Mouse (Mus musculus) lung, embryonic 14.5 days (tissue): ENCODE data around the gene Map2. TPM values are rescaled to one million over a fixed set of nuclear protein-coding genes. Genes with fewer than 3 reads are reported as not detected.

Source experiments
- ATAC-seq: fragments of 200-750 bp; cut with Nextera tagmentation; 2 replicates; pipeline ENCODE4 v1.8.0; 2017; ENCODE audit warnings: mild to moderate bottlenecking, moderate TSS enrichment, moderate library complexity; ENCODE audit not compliant: insufficient read depth
- DNase-seq: peaks from one replicate; pipeline ENCODE4 v3.0.0-alpha.2; 2015
- H3K27ac ChIP-seq: fragments of 300-500 bp; sonication (generic); 2 replicates; pipeline ENCODE4 v1.5.1; 2014; ENCODE audit warnings: low read depth, mild to moderate bottlenecking, moderate library complexity
- H3K27me3 ChIP-seq: fragments of 300-500 bp; sonication (generic); 2 replicates; pipeline ENCODE4 v1.6.1; 2014; ENCODE audit warnings: low read length, control low read depth; ENCODE audit not compliant: insufficient read depth
- H3K36me3 ChIP-seq: fragments of 300-500 bp; sonication (generic); 2 replicates; pipeline ENCODE4 v1.6.1; 2014; ENCODE audit warnings: control low read depth; ENCODE audit not compliant: insufficient read depth
- H3K4me1 ChIP-seq: fragments of 300-500 bp; sonication (generic); 2 replicates; pipeline ENCODE4 v1.6.1; 2014; ENCODE audit warnings: antibody characterized with exemption, control low read depth; ENCODE audit not compliant: insufficient read depth
- H3K4me2 ChIP-seq: fragments of 300-500 bp; sonication (generic); 2 replicates; pipeline ENCODE4 v1.6.1; 2014; ENCODE audit warnings: mild to moderate bottlenecking
- H3K4me3 ChIP-seq: fragments of 300-500 bp; sonication (generic); 2 replicates; pipeline ENCODE4 v1.5.1; 2014; ENCODE audit warnings: low read depth, low read length
- H3K9ac ChIP-seq: fragments of 300-500 bp; sonication (generic); 2 replicates; pipeline ENCODE4 v1.6.1; 2014
- H3K9me3 ChIP-seq: fragments of 300-500 bp; sonication (generic); 2 replicates; pipeline ENCODE4 v1.6.1; 2016; ENCODE audit warnings: low read depth, low read length, control low read depth
- CTCF ChIP-seq: IDR thresholded peaks from 2 replicates; pipeline ENCODE4 v1.5.1; 2016; ENCODE audit warnings: antibody characterized with exemption, low read depth
- WGBS: fragments of 180-500 bp; shearing (Covaris S2); extraction: QIAGEN DNeasy Blood & Tissue Kit; methylation state at CpG from one replicate; pipeline ENCODE4 v1.1.7; 2014; 5-methylcytosine and 5-hydroxymethylcytosine counted together
- polyA plus RNA-seq: library from polyadenylated mRNA; unstranded; fragments of >200 nt; fragmentation: Nextera tagmentation; extraction: Ambion mirVana; gene quantifications from 2 replicates; pipeline ENCODE4 v1.2.1, GENCODE M21; 2014

Map2 gene
- 13.4 and 16.3 TPM in 2 replicates for polyA plus RNA-seq

DNA sequence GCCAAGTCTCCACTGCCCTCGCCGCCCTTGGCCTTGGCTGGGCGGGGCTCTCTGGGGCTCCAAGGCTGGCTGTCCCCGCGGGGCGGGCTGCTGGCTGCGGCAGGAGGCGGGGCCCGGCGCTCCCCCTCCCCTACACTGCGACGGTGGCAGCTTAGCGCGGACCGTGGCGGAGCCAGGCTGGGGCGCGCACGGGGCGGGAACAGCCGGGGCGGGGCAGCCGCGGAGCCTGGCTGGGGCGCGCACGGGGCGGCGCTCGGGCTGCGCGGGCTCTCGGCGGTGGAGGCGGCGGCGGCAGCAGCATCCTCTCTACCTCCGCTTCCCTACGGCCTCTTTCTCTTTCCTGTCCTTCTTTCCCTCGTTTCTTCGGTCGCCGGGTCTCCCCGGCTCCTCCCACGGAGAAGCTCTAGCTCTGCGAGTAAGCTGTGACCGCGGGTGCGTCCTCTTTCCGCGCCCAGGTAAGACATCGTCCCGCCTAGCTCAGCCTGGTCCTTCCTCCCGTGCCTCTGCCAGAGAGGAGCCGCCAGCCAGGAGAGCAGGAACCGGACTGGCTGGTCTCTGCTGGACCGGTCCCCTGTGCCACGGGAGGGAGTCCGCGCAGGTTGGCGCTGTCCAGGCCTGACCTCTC, at the start of gene Map2:
Gene Map2 (plus strand): TSS at position 233 of the 625 bp plus-strand sequence.
- Histone ChIP-seq H3K27me3 (no peaks in the 10 kb centered on the region), H3K4me3 (peak within 1 kb of the TSS; percentile 63), H3K36me3 (no peaks in the 10 kb centered on the region), H3K27ac (peak within 1 kb of the TSS; percentile 61; the same call in 1 of the 2 replicates), H3K4me2 (peak within 1 kb of the TSS; percentile 92), H3K4me1 (peaks cover 5% of the 10 kb centered on the region; the same call in 1 of the 2 replicates), H3K9me3 (no peaks in the 10 kb centered on the region), H3K9ac (peak within 1 kb of the TSS; percentile 66)
- ATAC-seq (peak; percentile 99), DNase-seq (peak; percentile 92)
- no peak for TF ChIP-seq CTCF
- under 1% methylated on average over 47 of the region's 61 CpGs for WGBS

DNA sequence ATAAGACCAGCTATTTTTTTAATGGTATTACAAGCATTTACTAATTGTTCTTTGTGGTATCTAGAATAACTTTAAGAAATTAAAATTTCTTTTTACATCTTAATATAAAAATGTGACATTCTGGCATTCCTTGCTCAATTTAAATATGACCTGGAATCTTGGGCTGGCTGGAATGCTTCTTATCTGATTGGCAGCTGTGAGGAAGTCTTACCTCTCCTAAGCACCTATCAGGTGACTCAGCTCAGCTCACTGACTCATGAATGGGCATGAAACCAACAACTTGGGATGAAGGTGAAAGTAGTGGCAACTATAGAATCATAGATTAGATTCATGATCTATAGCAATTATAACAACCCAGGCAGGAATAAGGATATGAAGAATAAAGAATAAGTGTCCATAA, 42.1 kb upstream of the Map2 start:
- no peak for TF ChIP-seq CTCF
- Histone ChIP-seq H3K4me2 (no peak overlapping the region), H3K9ac (no peak overlapping the region), H3K4me3 (no peak overlapping the region), H3K27ac (no peak overlapping the region), H3K9me3 (no peaks in the 10 kb centered on the region), H3K36me3 (no peaks in the 10 kb centered on the region), H3K27me3 (no peaks in the 10 kb centered on the region), H3K4me1 (no peaks in the 10 kb centered on the region)
- ATAC-seq = no peak
- no peak for DNase-seq

DNA sequence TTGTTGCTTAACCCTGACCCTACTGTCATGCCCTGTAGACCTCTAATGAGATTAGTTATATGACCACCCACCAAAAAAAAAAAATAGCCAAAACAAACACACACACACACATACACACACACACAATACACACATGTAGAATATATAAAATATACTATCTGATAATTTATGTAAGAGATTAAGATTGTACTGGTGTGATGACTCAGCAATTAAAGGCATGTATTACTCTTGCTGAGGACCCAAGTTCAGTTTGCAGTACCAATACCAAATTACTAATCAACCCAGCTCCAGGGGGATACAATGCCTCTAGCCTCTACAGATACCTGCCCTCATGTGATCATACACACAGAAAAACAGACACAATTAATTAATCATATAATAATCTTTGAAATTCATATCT, 39.7 kb upstream of the Map2 start:
- Histone ChIP-seq H3K27ac (no peak overlapping the region), H3K9ac (no peak overlapping the region), H3K36me3 (no peaks in the 10 kb centered on the region), H3K4me3 (no peak overlapping the region), H3K4me2 (no peak overlapping the region), H3K9me3 (no peaks in the 10 kb centered on the region), H3K4me1 (no peaks in the 10 kb centered on the region), H3K27me3 (no peaks in the 10 kb centered on the region)
- DNase-seq (no peak), ATAC-seq (no peak)
- TF ChIP-seq CTCF = no peak

DNA sequence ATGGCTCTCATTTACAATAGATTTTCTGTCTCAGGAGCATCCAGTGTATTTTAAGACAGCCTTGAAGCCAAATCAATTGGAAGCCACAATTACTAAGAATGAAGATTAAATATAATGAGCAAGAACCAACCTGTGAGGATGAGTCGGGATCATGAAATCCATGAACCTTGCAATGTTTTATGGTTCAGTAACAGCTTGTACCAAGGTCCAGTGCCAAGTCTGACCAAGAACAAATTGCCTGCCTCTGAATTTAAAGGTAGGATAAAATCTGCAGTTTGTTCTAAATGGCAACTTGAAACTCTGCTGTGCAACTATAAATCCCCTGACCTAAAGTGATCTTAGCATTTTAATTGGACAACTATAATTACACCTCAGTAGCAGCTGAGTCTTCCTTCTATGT, 34.4 kb upstream of the Map2 start:
- no peaks in the 10 kb centered on the region for H3K27me3 ChIP-seq
- no peak for TF ChIP-seq CTCF
- H3K36me3 ChIP-seq = no peaks in the 10 kb centered on the region
- ATAC-seq (no peak), DNase-seq (no peak)
- H3K4me1 ChIP-seq = no peaks in the 10 kb centered on the region
- H3K4me3 ChIP-seq = no peak overlapping the region
- 88% methylated on average over 1 of the region's 1 CpGs for WGBS
- no peak overlapping the region for H3K4me2 ChIP-seq
- H3K27ac ChIP-seq = no peak overlapping the region
- no peaks in the 10 kb centered on the region for H3K9me3 ChIP-seq
- no peak overlapping the region for H3K9ac ChIP-seq

DNA sequence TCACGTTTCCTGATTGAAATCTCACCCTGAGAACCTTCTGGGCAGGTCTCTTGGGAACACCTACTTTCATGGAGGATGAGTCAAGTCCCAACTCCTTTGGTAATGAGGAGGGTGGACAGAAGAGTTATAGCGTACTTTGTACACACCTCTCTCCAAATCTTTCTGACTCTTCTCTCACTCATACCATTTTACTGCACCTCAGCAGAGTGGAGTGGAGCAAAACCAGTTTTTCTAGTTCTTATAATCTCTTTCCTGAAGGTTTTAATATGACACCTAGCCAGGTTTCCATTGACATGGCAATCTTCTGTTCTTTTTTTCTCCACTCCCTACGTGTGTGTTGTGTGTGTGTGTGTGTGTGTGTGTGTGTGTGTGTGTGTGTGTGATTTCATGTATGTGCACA, 29.9 kb upstream of the Map2 start:
- H3K27ac ChIP-seq = no peak overlapping the region
- ATAC-seq (no peak), DNase-seq (no peak)
- no peak for TF ChIP-seq CTCF
- H3K9ac ChIP-seq = no peak overlapping the region
- 57% methylated on average over 3 of the region's 3 CpGs for WGBS
- H3K36me3 ChIP-seq = no peaks in the 10 kb centered on the region
- no peaks in the 10 kb centered on the region for H3K27me3 ChIP-seq
- no peaks in the 10 kb centered on the region for H3K4me1 ChIP-seq
- no peak overlapping the region for H3K4me2 ChIP-seq
- no peak overlapping the region for H3K4me3 ChIP-seq
- no peaks in the 10 kb centered on the region for H3K9me3 ChIP-seq

DNA sequence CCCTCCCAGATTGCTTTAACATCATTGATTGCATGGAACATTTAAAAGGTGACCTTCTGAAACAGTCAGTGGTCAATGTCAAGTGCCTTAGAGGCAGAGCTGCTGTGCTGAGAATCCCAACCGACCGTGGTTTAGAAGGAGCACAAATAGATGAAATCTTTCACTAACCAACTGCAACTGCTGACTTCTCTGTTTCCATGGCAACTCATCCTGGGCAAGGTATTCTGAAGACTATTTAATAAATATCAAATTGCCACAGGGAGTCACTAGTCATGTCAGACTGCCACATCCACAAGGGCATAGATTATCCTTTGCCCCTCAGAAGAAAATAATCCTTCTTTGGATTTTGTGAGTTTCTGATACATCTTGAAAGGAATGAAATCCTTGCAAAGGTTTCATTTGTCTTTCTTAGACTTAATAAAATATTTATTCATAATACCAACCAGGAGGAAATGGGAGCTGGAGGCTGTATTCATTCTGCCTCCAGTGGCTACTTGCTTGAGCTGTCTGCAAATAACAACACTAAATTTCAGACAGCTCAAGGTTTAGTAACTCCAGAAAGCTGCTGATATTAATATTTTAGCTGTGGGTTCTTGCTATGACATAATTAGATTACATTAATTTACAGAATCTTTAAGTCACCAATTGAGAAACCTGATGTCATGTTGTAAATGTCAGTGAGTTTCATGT, 26.1 kb upstream of the Map2 start:
- no peaks in the 10 kb centered on the region for H3K4me1 ChIP-seq
- ATAC-seq = no peak
- no peak for DNase-seq

DNA sequence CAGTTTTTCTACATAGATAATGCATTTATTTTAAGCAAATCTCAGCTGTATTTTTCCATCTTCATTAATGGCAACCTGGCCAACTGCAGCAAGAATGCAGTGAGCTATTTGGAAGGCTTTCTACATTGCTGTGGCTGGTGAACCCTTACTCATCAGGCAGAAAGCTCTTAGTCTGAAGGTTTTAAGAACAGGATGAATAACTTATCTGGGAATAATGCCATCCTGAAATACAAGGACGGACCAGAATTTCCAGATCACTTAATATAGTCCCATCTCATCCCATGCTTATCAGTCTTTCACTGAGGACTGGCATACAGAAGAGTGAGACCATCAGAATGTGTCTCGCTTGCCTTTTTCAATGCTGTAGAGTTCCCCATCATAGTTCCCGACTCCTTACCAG, 24.3 kb upstream of the Map2 start:
- H3K4me2 ChIP-seq = no peak overlapping the region
- no peaks in the 10 kb centered on the region for H3K4me1 ChIP-seq
- no peaks in the 10 kb centered on the region for H3K36me3 ChIP-seq
- no peak overlapping the region for H3K27ac ChIP-seq
- ATAC-seq (no peak), DNase-seq (no peak)
- no peaks in the 10 kb centered on the region for H3K9me3 ChIP-seq
- no peak overlapping the region for H3K4me3 ChIP-seq
- no peaks in the 10 kb centered on the region for H3K27me3 ChIP-seq
- 85% methylated on average over 3 of the region's 3 CpGs for WGBS
- no peak for TF ChIP-seq CTCF
- no peak overlapping the region for H3K9ac ChIP-seq

More for the DNA sequence above, 26.1 kb upstream of the Map2 start:
- no peaks in the 10 kb centered on the region for H3K9me3 ChIP-seq
- no peaks in the 10 kb centered on the region for H3K36me3 ChIP-seq
- TF ChIP-seq CTCF = no peak
- H3K27me3 ChIP-seq = no peaks in the 10 kb centered on the region
- H3K4me3 ChIP-seq = no peak overlapping the region
- no peak overlapping the region for H3K9ac ChIP-seq
- H3K27ac ChIP-seq = no peak overlapping the region
- no peak overlapping the region for H3K4me2 ChIP-seq
- 68% methylated on average over 2 of the region's 2 CpGs for WGBS
